Mouse (Mus musculus): ENCODE measurements around the gene Col1a1. TPM values are rescaled to one million over a fixed set of nuclear protein-coding genes. Genes with fewer than 3 reads are reported as not detected.

The Col1a1 gene
- polyA plus RNA-seq, 1 experiment from 2014 or later, result 508 TPM

Other genes starting within 250 kb of the Col1a1 start
- gene Gm11541, start 231.7 kb upstream of the Col1a1 start, polyA plus RNA-seq (2016; fragmentation: Nextera tagmentation; extraction: Ambion mirVana), result 0.12 TPM in 1 of 2 replicates, not detected in the other
- gene Cdc34b, start 194.4 kb upstream of the Col1a1 start, polyA plus RNA-seq (2016; fragmentation: Nextera tagmentation; extraction: Ambion mirVana), result 0.23 and 0.38 TPM in 2 replicates
- not detected in 2 replicates for gene Tmem92, start 153.5 kb upstream of the Col1a1 start, polyA plus RNA-seq (2016; fragmentation: Nextera tagmentation; extraction: Ambion mirVana)
- not detected in 2 replicates for gene Hils1, start 31.4 kb downstream of the Col1a1 start, polyA plus RNA-seq (2016; fragmentation: Nextera tagmentation; extraction: Ambion mirVana)
- 0.43 and 1.5 TPM in 2 replicates for gene Sgca, start 40.1 kb downstream of the Col1a1 start, polyA plus RNA-seq (2016; fragmentation: Nextera tagmentation; extraction: Ambion mirVana)
- 16.8 and 18.5 TPM in 2 replicates for gene Ppp1r9b, start 54.8 kb downstream of the Col1a1 start, polyA plus RNA-seq (2016; fragmentation: Nextera tagmentation; extraction: Ambion mirVana)
- 94.6 and 106 TPM in 2 replicates for gene Samd14, start 73.7 kb downstream of the Col1a1 start, polyA plus RNA-seq (2016; fragmentation: Nextera tagmentation; extraction: Ambion mirVana)
- gene Pdk2, start 105.1 kb downstream of the Col1a1 start, polyA plus RNA-seq (2016; fragmentation: Nextera tagmentation; extraction: Ambion mirVana), result 22.5 and 25.6 TPM in 2 replicates
- 8.0 and 9.0 TPM in 2 replicates for gene Itga3, start 140.6 kb downstream of the Col1a1 start, polyA plus RNA-seq (2016; fragmentation: Nextera tagmentation; extraction: Ambion mirVana)
- 4.7 and 7.3 TPM in 2 replicates for gene Dlx3, start 183.9 kb downstream of the Col1a1 start, polyA plus RNA-seq (2016; fragmentation: Nextera tagmentation; extraction: Ambion mirVana)
- gene Dlx4, start 210.0 kb downstream of the Col1a1 start, polyA plus RNA-seq (2016; fragmentation: Nextera tagmentation; extraction: Ambion mirVana), result 0.21 and 1.2 TPM in 2 replicates